Mouse (Mus musculus): ENCODE measurements around the gene Timp3. TPM values are rescaled to one million over a fixed set of nuclear protein-coding genes. Genes with fewer than 3 reads are reported as not detected.

Gene Timp3
- total RNA-seq, 2 experiments from 2014 or later, result 0.77 TPM; not detected in 1

DNA sequence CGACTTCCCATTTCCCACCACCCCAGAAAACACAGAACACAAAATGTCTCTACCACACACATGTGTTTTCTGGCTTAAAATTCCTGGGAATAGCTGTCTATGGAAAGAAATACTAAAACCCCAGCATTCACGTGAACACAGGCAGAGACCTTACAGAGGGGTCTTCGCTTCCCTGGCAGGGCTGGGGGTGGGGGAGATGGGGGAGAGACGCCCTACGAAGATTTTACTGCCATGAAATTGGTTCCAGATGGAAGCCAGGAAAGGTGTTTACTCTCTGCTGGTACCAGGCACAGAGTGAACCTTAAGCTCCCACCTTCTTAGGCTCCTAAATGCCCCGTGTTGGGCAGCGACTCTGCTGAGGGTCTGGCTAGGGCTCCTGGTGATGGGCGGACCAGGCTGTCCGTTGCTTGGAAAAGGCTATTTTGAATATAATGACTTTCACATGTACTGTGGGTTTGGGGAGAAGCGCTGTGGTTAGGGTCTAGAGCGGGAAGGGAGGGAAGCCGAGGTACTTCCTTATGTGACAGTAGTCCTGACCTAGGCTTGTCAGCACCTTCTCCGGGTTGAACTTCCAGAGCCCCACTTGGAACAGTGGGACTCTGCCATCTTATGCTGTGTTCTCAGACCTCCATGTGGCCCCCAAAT is 4.6 kb upstream of the Timp3 start:
- ATAC-seq (replicated peaks; ENCODE audit: low FRiP score, poor library complexity, severe bottlenecking), result no peak

DNA sequence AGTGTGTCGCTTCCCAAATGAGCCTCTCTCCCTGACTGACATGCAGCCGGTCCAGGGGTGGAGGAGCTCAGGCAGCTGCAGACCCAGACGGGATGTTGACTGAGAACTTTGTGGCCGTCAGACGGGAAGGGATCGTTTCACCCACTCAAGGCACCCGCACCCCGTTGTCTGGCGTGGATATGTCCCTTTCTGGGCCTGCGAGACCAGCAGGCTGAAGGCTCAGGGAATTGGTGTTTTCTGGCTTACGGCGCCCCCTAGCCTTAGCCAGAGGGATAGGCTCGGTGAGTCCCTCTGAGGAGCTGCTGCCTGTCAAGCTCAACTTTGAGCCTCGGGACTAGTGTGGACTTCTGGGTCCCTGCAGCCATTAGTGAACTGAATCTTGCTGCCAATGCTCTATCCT is 4.1 kb upstream of the Timp3 start:
- peak; percentile 77 for ATAC-seq (replicated peaks; ENCODE audit: low FRiP score, poor library complexity, severe bottlenecking)

DNA sequence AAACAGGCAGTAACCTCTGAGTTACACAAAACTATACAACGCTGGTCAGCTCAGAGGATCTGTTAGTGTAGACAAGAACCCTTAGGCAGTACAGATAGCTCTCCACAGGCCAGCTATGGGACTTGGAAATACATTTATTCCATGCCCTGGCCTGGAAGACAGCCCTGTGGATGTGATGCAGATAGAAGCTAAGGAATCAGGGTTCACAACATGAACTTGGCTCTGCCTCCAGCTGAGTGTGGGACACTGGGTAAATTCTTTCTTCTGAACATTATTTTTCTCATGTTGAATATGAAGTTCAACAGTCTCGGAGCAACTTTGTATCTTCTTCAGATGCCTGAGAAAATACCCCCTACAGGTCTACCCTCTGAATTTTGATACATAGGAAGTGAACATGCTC is 2.9 kb upstream of the Timp3 start:
- no peak for ATAC-seq (replicated peaks; ENCODE audit: low FRiP score, poor library complexity, severe bottlenecking)

GRCm38 (mm10) chr10:86298326-86298725 is 1.8 kb upstream of the Timp3 start:
- ATAC-seq (replicated peaks; ENCODE audit: low FRiP score, poor library complexity, severe bottlenecking), result no peak

DNA sequence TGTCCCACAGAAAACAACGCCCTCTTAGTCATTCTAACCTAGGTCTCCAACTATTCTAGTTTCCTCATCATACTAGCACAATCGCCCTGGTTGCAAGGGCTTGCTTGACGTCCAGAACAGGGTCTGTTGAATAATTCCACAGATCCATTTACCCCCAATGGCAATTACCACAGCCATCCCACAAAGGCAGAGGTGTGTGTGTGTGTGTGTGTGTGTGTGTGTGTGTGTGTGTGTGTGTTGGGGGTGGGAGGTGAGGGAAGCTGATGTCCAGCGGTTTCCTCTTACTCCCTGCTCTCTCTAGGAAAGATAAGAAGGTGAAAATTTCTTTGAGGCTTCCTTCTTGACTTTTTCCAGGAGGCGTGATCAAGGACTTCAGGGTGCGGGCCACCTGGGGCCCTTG is 377 bp upstream of the Timp3 start:
- no peak for ATAC-seq (replicated peaks; ENCODE audit: low FRiP score, poor library complexity, severe bottlenecking)

DNA sequence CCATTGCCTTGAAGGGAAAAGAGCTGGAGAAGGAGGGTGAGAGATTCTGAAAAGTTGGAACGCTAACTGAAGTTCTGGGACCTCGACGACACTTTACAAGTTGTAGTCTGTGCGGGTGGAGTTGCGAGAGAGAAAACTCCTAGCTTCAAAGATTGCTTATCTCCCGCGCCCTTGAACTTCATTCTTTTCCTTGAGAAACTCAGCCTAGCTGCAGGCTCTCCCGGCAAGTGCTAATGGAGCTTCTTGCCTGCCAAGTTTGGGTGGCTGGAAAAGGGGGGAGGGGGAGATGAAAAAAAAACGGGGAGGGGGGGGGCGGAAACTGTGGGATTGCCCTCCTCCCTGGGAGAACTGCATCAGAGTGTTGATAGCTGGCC is 932 bp downstream of the Timp3 start:
- no peak for ATAC-seq (replicated peaks; ENCODE audit: low FRiP score, poor library complexity, severe bottlenecking)

DNA sequence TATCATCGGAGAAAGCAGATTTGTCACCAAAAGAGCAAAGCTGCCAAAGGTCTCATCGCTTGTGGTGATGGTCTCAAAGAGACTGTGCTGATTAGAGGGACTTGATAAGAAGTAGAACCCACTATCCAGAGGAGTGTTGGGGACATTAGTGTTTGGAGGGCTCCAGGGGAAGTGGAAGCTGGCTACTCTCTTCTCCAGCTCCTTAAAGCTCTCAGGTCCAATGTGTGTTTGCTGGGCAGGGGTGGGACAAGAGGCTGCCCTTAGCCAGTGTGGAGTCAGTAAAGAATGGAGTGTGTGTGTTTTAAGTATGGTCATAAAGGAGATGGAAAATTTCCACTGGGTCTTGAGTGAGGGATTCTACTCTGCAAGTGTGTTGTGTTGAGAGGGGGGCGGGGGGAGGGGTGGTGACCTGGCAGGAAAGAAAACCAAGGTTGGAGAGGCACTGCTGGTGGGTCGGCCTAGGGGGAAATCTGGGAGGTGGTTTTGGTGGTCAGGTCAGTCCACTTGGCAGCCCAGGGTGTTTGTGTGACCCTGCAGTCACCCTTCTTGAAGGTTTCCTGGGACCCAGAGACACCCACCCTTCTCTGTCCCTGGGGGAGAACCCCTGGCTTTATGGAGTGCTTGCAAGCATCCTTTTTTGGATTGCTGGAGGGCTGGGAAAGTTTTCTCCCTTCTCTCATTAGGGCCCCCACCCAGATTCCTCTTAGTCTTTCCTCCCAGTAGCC is 1.6 kb downstream of the Timp3 start:
- ATAC-seq (replicated peaks; ENCODE audit: low FRiP score, poor library complexity, severe bottlenecking), result no peak

- no peak for ATAC-seq (replicated peaks; ENCODE audit: low FRiP score, poor library complexity, severe bottlenecking)
Measured at GRCm38 (mm10) chr10:86302318-86302648, 2.1 kb downstream of the Timp3 start.

- no peak for ATAC-seq (replicated peaks; ENCODE audit: low FRiP score, poor library complexity, severe bottlenecking)
Measured at GRCm38 (mm10) chr10:86302761-86303494, 2.8 kb downstream of the Timp3 start.

GRCm38 (mm10) chr10:86303495-86303876 is 3.3 kb downstream of the Timp3 start:
- no peak for ATAC-seq (replicated peaks; ENCODE audit: low FRiP score, poor library complexity, severe bottlenecking)

GRCm38 (mm10) chr10:86304583-86304982 is 4.4 kb downstream of the Timp3 start:
- ATAC-seq (replicated peaks; ENCODE audit: low FRiP score, poor library complexity, severe bottlenecking), result no peak

GRCm38 (mm10) chr10:86307235-86307634 is 7.1 kb downstream of the Timp3 start:
- no peak for ATAC-seq (replicated peaks; ENCODE audit: low FRiP score, poor library complexity, severe bottlenecking)

DNA sequence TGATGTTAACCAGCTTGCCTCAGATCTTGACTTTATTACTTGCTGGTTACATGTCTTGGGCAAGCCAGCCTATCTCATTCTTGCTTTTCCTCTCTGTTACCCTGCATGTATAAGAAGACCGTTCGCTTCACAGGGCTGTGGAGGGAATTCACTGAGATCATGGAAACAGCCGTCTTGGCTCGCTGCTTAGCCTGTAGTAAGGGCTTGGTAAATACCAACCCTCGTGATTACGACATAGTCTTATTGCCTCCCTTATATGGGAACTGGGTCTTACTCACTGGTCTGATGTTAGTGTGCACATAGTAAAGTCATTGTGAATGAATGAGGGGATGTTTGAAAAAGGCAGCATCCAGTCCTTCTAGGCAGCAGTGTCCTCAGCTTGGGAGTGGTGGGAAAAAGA is 10.4 kb downstream of the Timp3 start:
- ATAC-seq (replicated peaks; ENCODE audit: low FRiP score, poor library complexity, severe bottlenecking), result no peak

DNA sequence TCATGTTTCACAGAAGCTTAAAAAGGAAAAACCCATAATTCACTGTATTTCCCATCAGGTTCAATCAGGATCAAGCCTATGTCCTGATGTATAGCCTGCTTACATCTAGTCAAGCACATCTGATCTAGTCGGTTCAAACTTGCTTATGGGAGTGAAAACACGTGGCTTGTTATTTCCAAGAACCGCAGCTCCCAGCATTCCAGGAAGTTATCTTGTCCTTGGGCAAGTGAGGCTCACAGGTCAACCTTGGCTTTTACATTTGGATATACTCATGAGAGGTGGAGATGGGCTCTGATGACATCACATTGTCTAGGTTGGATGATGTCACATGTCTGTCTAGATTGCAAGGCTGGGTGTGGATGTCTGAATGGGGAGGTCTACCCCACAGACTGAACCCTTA is 12.8 kb downstream of the Timp3 start:
- no peak for ATAC-seq (replicated peaks; ENCODE audit: low FRiP score, poor library complexity, severe bottlenecking)

DNA sequence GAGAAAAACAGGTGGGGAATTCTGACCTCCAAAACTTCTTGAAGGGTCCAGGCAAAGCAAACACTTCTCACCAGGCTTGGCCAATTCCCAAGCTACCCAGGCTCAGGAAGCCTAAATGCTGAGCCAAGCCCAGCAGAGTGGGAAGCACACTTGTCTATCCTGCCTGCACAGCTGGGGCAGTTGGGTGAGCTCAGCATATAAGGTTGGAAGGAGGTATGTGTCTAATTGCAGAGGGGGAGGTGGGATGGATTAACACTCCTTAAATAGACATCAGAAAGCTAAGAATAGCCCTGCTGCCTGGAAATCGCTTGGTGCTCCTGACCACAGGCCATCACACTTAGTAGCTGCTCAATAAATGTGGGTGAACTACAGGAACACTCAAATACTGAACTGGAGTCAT is 13.3 kb downstream of the Timp3 start:
- no peak for ATAC-seq (replicated peaks; ENCODE audit: low FRiP score, poor library complexity, severe bottlenecking)

- ATAC-seq (replicated peaks; ENCODE audit: low FRiP score, poor library complexity, severe bottlenecking), result no peak
Measured at GRCm38 (mm10) chr10:86315513-86315912, 15.3 kb downstream of the Timp3 start.

DNA sequence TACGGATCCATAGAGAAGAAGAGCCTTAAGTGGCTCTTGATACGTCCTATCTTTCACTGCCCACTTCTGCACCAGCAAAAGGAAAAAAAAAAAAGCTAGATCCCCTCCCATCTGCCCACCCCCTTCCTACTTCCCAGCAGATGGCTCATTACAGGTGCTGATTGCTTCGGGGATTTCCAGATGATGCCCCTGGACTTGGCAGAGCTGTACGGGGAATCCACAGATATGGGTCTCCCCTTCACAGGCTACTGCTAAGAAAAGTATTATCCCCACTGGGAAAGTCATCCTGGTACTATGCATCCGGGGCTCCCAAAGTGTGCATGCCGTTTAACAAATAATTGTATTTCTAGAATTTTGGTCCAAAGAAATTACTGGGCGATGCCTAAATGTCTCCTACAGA is 17.5 kb downstream of the Timp3 start:
- ATAC-seq (replicated peaks; ENCODE audit: low FRiP score, poor library complexity, severe bottlenecking), result no peak

- no peak for ATAC-seq (replicated peaks; ENCODE audit: low FRiP score, poor library complexity, severe bottlenecking)
Measured at GRCm38 (mm10) chr10:86318552-86319140, 18.5 kb downstream of the Timp3 start.

- ATAC-seq (replicated peaks; ENCODE audit: low FRiP score, poor library complexity, severe bottlenecking), result no peak
Measured at GRCm38 (mm10) chr10:86319526-86319925, 19.4 kb downstream of the Timp3 start.

DNA sequence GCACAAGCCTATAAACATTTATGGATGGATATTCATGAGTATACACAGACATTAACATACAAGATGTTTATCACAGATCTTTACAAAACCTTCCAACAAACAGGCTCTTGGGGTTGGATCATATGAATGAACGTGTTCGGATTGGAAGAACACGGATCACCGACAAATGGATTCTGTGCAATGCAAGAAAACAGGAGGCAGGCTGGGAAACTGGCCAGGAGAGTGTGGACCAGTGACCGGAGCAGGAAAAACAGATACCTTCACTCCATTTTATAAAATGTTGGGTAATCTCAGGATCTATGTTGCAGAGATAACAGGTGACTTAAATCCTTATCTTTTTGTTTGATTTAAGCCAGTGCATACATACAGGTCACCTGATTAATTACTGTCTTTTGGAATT is 20.0 kb downstream of the Timp3 start:
- ATAC-seq (replicated peaks; ENCODE audit: low FRiP score, poor library complexity, severe bottlenecking), result no peak

DNA sequence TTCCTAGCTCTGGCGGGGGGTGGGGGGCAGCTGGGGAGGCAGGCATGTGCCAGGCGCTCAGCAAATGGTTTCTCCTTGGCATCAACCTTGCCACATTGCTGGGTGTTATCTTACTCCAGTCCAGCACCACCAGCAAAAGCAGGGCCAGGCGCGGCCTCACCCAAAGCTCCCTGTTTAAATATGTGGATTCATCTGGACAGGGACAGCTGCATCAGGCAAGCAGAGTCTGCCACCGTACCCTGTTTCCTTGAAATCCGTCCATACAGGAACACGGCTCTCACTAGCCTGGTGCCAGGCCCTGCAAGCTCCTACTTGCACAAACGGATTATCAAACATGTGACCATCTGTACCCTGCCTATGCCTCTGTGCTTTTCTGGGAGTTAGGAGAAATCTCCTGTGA is 21.0 kb downstream of the Timp3 start:
- no peak for ATAC-seq (replicated peaks; ENCODE audit: low FRiP score, poor library complexity, severe bottlenecking)

Measured in erythroblast, adult 5-6 weeks (primary cell).